In genomic region chr3:17785106-17786022, GRCm38 (mm10) we compare ENCODE assay signal across 8 mouse cellular contexts.
DNase-seq lines count a peak whose midpoint lies in the region; ATAC-seq and TF ChIP-seq lines count a peak whose summit lies in the region.

No protein-coding gene starts in this region.

- H3K4me2 ChIP-seq in intestine, postnatal 0 days (replicated peaks; ENCODE audit: low read depth): peak overlapping the region; percentile 63

- DNase-seq in layer of hippocampus, adult 2 months (ENCODE audit: low spot score in 2 of 2): no peak
- DNase-seq in layer of hippocampus, adult 11-12 months (ENCODE audit: low spot score): no peak
- DNase-seq in embryo, embryonic 11 days: peak; percentile 79
- DNase-seq in c-Kit-positive CD71-positive TER-119-positive erythroid progenitor cells, embryonic 14.5 days (ENCODE audit: low spot score): no peak
- DNase-seq in right cerebral cortex, postnatal 14 days: no peak

- no peak for ATAC-seq in intestine, postnatal 0 days
- no peak for ATAC-seq in erythroblast, adult 5-6 weeks (replicated peaks; ENCODE audit: low FRiP score, poor library complexity, severe bottlenecking)

- no peaks in the 10 kb centered on the region for H3K9me3 ChIP-seq in intestine, postnatal 0 days (ENCODE audit: control insufficient read depth)

- H3K4me1 ChIP-seq in intestine, postnatal 0 days (replicated peaks; ENCODE audit: control insufficient read depth, insufficient read depth, low read length): no peaks in the 10 kb centered on the region; the same call in 1 of the 2 replicates
- H3K4me1 ChIP-seq in olfactory bulb, adult 2 months (ENCODE audit: control insufficient read depth, insufficient read depth, low read length): peaks cover 28% of the 10 kb centered on the region

- peaks cover 43% of the 10 kb centered on the region for H3K27me3 ChIP-seq in intestine, postnatal 0 days (replicated peaks; ENCODE audit: control insufficient read depth, insufficient read depth, low read length)

- no peak overlapping the region for H3K9ac ChIP-seq in intestine, postnatal 0 days (ENCODE audit: low read depth, low read length)

- H3K36me3 ChIP-seq in intestine, postnatal 0 days (ENCODE audit: control insufficient read depth, insufficient read depth): no peaks in the 10 kb centered on the region

- TF ChIP-seq CTCF in layer of hippocampus, adult 2 months (conservative IDR thresholded peaks at IDR 0.05): no peak
- no peak for TF ChIP-seq CTCF in intestine, postnatal 0 days (IDR thresholded peaks at IDR 0.05; ENCODE audit: low read depth)
- TF ChIP-seq CTCF in olfactory bulb, adult 2 months (IDR thresholded peaks at IDR 0.05; ENCODE audit: insufficient read depth, low read depth, low read length): no peak

- WGBS in intestine, postnatal 0 days: 22% methylated on average over 21 of the region's 21 CpGs
- 31% methylated on average over 21 of the region's 21 CpGs for WGBS in olfactory bulb, adult 2 months

- peak overlapping the region; percentile 96 for H3K27ac ChIP-seq in layer of hippocampus, adult 2 months
- no peak overlapping the region for H3K27ac ChIP-seq in intestine, postnatal 0 days (ENCODE audit: low read depth, low read length)
- peak overlapping the region; percentile 97 for H3K27ac ChIP-seq in olfactory bulb, adult 2 months (ENCODE audit: insufficient read depth, low read depth, low read length)

- peak overlapping the region; percentile 63 for H3K4me3 ChIP-seq in layer of hippocampus, adult 2 months
- peak overlapping the region; percentile 38 for H3K4me3 ChIP-seq in intestine, postnatal 0 days (ENCODE audit: low read depth, low read length)
- peak overlapping the region; percentile 53 for H3K4me3 ChIP-seq in olfactory bulb, adult 2 months (ENCODE audit: insufficient read depth, low read depth, low read length)

- no peak for TF ChIP-seq POLR2A in olfactory bulb, adult 2 months (IDR thresholded peaks at IDR 0.05; ENCODE audit: insufficient read depth, low read depth, low read length)
